Mouse (Mus musculus) frontal cortex, postnatal 10 days (tissue): ENCODE measurements around the gene Tomm40l.

Experiments used
- DNase-seq, 2 experiments: peaks; one replicate each; pipeline ENCODE4 v3.0.0; 2022; ENCODE audit warnings: low spot score in 2 of 2, mixed read lengths in 1 of 2

Gene Tomm40l

DNA sequence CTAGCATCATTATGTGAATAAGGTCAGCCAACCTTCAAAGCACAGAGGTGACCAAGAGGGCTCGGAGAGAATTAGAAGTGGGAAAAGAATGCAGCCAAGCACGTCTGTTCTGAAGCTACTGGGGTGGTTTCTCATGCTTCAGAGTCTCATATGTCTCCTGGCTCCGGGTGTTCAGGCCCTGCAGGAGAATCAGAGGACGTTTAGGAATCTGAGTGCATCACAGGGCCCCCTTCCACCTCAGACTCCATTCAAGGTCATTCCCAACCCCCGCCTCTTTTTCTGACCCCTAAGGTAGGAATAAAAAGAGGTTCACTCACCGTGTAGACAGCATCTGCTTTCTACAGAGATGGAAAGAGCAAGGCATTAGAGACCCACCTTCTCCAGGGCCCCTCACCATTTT is 7.4 kb upstream of the Tomm40l start:
- DNase-seq, result no peak

DNA sequence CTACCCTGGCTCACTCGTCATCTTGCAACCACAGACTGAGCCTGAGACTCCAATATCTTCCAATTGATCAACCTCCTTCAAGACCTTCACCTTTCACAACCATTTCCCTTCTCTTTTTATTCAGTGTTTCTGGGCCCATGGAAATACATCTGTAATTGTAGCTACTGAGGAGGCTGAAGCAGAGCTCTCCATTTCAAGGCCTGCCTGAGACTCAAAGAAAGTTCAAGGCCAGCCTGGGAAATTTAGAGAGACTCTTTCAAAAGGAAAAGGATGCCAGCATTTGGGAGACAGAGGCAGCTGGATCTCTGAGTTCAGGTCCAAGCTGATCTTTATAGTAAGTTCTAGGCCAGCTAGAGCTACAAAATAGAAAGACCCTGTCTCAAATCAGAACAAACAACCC is 5.6 kb upstream of the Tomm40l start:
- DNase-seq, result no peak

DNA sequence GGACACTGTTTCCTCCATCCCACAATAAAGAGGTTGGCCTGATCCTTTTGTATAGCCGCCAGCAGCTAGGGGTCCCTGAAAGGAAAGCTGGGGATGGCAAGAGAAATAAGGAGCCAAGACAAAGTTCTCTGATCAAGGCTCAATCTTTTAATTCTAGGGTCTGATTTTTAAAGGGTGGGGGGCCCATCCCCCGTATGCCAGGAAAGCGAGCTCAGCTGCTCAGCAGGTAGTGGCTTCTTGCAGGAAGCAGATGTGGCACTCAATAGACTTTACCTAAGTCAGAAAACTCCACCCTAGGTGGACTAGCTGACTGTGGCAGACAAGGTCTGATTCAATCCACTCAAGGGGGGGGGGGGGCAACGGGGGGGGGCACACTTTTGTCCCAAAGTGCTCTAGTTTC is 4.5 kb upstream of the Tomm40l start:
- no peak for DNase-seq

DNA sequence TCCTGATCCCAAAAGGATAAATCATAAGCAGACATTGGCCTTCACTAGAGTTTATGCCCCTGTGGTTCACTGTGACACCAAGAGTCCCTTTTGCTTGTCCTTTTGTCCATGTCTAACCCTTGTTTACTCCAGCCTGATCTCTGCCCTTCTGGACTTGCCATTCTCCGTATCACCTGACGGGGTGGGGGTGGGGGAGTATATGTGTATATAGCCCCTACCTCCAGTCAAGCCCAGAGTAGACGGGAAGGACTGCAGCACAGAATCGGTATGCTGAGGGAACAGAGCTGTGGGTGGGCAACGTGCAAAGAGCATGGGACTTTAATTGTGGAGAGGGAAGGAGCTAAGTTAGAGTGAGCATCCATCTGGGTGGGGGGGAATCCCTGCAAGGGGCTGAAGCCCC is 2.5 kb upstream of the Tomm40l start, which contains the start of gene Apoa2:
Apoa2 (plus strand) TSS at position 198 of the 400 bp plus-strand sequence.
- no peak for DNase-seq

DNA sequence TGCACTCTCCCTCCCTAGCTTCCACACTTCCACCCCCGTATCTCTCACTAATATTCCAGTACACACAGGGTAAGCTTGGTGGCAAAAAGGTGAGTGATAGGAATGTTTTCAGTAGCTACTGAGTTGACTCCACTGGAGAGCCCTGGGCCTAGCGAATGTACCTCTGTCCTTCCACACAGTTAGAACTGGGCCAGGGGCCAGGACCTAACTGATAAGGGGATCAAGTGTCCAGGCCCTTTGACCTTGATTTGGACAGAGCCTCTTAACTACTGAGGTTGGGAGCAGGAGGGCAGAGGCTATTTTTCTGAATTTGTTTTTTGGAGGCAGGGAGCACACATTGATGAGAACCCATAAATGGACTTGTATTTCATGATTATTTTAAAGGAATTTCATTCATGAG is 1.5 kb upstream of the Tomm40l start:
- DNase-seq, result no peak

DNA sequence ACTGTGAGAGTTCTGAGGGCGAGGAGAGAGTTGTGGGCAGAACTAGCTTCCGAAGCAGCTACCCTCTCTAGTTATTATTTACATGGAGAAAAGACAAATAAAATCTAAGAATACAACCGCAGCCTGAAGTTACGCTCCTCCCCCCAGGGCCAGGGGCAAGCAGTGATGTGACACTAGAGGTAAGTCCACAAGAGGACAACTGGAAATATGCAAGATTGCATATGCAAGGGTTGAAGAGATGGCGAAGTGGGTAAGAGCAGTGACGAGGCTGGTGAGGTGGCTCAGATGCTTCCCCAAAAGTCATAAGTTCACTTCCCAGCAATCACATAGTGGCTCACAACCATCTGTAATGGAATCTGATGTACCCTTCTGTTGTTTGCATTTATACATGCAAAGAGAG is 854 bp upstream of the Tomm40l start:
- DNase-seq, result no peak

DNA sequence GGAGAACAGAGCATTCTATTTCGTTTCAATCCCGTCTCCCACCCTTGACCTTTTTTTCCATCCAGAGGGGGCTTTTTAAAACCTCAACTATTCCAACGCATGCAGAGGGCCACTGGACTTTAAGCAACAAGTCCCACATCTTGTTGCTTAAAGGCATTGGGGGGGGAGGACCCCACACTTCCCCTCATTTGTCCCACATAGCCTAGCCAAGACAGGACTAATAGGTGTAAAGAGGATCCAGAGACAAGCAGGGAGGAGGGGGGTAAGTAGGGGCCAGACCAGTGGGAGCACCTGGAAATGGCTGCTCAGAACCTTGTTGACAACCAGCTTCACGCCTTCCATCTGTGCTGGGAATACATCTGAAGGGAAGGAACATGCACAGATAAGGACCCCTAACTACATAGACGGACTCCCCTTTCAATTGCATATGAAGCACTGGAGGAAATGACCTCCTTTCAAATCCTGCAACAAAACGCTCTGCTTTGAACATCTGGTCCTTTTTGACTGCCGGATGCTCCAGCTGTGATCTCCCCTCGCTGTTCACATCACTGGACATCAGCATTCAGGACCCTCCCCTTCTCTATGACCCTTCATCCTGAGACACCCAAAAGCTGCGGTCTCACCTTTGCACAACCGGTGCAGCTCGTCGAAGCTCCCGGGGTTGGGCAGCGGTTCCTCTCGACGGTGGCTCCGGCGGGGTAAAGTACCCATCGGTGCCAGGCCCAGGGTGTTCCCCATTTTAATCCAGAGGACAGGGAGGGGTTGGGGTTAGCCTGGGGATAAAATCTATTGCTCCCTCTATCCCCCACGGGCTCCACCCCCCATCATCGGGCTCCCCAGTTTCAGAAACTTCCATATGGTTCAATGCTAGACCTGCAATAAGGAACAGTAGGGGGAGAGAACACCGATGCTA is 777 bp downstream of the Tomm40l start:
- peak in 1 of 2 experiments; percentile 45 for DNase-seq

DNA sequence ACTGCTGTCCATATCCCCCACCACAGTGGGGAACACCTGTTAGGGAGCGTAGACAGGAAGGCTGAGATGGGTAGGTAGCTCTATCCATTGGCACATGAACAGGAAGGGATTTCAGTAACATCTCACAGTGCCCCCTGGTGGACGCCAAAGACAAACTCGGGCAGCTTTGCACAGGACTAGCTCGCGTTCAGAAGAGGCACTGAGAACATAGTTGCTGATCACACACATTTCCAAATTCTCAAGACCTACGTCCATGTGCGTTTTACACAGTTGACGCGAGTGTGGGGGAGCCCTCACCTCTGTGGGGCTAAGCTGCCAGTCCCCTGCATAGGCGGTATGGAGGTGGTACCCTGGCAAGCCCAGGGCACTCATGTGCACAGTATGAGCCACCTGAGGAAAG is 1.4 kb downstream of the Tomm40l start:
- DNase-seq, result peak; percentile 81 to 87

DNA sequence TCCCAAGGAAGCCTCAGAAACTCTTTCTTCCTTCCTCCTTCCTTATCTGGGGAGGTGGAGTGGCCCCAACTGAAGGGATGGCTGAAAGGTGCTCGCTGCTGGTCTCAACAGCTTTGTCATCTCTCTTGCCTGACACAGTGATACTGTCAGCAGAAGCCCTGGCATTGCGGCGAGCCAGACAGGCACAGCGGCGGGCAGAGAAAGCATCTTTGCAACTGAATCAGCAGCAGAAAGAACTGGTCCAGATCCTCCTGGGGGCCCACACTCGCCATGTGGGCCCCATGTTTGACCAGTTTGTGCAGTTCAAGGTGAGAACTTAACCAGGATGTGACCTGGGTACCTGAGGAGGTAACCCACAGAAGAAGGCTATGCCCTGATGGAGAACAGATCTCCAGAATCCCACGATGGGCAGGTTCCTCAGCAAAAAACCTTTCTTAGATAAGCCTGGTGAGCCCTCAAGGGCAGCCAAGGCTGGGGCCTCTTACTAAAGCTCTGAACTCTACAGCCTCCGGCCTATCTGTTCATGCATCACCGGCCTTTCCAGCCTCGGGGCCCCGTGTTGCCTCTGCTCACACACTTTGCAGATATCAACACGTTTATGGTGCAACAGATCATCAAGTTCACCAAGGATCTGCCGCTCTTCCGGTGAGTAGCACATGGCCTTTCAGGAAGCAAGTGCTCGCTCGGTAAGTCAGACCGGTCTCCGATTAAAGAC is 5.9 kb downstream of the Tomm40l start:
- DNase-seq, result no peak

DNA sequence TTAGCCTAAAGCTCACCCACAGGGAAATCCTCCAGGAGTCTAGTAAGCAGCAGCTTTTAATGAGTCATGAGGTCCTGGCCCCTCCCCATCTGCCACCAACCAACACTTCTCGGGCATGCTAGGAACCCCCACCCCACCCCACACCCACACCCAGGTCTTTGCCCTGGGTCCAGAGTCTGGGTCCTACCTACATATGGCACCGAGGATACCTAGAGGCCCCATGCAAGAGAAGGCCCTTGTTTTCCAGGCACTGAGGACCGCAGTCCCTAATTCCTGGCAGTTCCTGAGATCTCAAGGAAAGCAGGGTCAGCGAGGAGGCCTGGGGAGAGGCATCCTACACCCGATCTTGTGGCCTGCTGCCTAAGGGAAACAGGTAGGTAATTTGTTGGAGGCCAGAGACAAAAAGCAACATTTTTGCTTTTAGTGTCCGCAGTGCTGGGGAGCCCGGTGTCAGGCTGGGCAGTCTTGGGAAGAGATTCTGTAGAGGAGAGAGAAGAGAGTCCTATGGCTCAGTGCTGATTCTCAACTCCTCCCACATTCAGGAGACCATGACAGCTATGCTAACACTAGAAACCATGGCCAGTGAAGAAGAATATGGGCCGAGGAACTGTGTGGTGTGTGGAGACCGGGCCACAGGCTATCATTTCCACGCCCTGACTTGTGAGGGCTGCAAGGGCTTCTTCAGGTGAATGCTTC is 8.4 kb downstream of the Tomm40l start, which contains the start of gene Nr1i3:
Nr1i3 (plus strand) TSS at position 170 of the 696 bp plus-strand sequence.
- no peak for DNase-seq

DNA sequence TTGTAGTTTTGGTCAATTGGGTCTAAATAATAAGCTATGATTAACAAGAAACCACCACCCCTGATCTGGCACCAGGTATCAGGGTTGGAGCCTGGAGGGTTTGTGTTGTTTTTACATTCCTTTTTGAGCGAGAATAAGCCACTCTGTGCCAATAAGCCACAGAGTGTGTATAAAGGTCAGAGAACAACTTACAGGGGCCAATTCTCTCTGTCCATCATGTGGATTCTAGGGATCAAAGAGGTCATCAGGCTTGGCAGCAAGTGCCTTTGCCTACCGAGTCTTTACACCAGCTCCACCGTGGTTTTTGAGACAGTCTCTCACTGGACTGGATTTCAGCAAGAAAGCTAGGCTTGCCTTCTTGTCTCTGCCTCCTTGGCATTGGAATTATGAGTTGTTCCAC is 9.5 kb downstream of the Tomm40l start:
- no peak for DNase-seq

DNA sequence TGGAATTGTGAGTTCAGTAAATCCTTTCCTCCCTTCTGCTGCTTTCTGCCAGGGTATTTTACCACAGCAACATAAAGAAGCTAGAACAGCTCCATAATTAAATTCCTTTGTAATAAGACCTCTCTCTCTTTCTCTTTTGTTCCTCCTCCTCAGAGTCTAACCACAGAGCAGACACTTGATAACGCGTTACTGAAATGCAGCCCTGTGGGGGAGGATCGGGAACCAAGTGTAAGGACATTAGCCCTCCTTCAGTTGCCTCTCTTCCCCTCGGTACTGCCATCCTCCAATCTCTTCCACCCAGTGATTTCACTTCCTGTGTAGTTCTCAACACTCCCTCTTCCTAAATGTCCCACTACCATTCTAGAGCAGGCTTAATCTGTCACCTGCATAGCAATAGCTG is 12.9 kb downstream of the Tomm40l start:
- no peak for DNase-seq

DNA sequence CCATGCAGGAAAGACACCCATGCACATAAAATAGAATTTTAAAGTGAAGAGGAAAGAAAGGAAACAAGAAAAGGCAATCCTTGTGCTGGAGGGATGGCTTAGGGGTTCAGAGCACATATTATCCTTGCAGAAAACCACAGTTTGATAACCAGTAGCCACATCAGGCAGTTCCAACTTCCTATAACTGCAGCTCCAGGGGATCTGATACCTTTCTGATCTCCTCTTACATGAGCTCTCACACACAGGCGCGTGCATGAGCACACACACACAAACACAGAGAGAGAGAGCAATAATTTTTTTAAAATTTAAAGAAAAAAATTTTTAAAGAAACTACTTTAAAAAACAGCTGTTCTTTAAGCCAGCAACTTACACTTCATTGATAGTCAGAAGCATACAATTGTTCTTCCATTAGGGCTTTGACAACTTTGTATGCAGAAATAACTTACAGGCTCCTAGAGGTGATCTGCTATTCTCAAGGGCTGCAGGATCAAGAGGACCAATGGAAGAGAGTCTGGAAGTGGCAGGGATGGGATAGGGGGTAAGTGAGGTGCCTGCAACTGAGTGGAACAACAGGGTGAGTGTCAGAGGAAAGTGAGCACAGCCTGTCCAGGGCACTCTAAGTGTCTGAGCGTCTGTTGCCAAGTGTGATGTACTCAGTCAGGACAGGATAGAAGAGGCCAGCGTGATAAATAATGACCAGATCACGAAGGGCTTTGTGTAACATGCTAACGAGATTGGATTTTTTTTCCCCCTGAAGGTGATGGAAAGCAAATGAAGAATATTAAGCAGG is 16.4 kb downstream of the Tomm40l start:
- no peak for DNase-seq

DNA sequence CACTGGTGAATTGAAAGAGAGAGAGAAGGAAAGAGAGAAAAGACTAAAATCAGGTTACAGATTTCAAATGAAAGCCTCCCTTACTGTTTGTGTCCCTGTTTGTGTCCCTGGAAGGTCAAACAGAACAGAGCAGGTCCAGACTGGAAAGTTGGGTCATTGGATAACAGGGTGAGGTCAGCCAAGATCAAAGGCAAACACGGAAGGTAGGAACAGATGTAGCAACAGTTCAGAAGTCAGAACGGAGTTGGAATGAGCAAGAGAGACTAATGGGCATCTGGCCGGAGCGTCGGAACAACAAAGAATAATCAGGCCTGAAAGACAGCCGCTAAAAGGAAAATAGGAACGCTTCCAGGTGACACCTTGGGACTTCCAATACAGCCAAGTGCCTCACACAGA is 18.1 kb downstream of the Tomm40l start:
- DNase-seq, result no peak

DNA sequence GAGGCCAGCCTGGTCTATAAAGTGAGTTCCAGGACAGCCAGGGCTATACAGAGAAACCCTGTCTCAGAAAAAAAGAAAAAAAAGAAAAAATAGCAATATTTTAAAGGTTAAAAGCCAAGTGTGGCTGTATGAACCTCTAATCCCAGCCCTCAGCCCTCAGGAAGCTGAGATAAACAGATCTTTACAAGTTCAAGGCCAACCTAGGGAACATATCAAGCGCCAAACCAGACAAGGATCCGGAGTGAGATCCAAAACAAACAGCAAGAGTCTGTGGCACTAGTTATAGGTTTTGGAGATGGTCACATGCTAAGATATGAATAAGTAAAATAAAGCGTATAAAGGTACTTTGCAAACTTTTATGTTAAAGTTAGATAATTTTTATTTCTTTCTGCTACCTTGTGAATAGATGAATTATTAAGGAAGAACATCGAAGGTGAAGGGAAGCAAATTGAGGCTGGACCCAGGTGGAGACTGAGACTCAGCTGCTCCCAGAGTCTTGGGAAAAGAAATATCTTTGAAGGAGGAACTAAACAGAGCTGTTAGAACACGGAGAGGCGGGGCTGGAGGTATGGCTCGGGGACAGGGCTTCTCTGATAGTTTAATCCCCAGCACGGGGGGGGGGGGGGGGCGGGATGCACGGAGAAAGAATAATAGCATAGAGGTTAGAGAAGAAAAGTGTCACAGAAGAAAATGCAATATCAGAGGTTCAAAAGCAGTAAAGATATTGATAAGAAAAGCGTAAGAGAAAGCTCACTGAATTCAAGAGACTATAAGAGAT is 18.7 kb downstream of the Tomm40l start:
- DNase-seq, result no peak

DNA sequence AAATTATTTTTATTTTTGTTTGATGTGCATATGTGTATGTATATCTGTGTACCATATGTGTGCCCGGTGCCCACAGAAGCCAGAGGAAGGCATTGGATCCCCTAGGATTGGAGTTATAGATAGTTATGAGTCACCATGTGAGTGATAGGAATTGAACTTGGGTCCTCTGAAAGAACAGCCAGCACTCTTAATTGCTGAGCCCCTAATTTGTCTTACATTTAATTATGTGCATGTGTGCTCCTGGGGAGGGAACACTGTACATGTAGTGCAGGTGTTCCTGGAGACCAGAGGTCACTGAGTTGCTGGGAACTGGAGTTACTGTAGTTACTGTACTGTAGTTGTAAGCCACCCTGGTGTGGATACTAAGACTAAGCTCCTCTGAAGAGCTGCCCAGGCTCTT is 21.5 kb downstream of the Tomm40l start:
- DNase-seq, result no peak

DNA sequence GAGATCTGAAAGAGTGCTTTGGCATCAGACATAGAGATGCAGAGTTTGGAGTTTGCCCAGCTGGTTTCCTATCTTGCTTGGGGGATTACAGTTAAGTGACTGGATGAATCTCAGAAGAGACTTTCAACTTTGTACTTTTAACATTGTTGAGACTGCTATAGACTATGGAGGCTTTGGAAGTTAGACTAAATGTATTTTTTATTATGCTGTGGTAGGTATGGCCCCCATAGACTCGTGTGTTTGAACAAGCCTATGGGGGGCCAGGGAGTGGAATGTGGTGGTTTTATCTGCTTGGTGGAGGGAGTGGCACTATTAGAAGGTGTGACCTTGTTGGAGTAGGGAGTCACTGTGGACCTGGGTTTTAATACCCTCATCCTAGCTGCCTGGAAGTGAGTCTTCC is 22.8 kb downstream of the Tomm40l start:
- DNase-seq, result no peak

DNA sequence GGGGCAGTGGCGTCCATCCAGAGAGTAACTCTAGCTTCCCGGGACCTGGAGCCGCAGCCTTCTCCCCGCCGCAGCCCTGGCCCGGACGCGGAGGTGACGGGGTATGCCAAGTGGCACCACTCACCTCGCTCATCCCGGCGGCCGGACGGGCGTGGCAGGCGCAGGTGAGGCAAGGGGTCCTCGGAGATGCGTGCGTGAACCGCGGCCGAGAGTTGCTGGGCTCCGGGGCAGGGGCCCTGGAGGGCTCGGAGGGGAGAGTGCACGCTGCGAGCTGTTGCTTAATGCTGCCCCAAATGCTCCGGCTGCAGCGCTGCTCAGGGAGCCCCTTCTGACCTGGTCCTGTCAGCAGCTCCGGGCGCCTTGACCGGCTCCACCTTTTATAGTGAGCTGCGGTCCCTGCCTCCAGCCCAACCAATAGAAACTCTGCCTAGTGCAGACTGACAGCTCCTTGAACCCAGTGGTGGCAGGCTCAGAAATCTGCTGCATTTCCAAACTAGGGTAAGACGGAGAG is 26.4 kb downstream of the Tomm40l start, which contains the start of gene Pcp4l1:
Pcp4l1 (minus strand) TSS at position 382 of the 511 bp plus-strand sequence.
- DNase-seq, result peak; percentile 61

DNA sequence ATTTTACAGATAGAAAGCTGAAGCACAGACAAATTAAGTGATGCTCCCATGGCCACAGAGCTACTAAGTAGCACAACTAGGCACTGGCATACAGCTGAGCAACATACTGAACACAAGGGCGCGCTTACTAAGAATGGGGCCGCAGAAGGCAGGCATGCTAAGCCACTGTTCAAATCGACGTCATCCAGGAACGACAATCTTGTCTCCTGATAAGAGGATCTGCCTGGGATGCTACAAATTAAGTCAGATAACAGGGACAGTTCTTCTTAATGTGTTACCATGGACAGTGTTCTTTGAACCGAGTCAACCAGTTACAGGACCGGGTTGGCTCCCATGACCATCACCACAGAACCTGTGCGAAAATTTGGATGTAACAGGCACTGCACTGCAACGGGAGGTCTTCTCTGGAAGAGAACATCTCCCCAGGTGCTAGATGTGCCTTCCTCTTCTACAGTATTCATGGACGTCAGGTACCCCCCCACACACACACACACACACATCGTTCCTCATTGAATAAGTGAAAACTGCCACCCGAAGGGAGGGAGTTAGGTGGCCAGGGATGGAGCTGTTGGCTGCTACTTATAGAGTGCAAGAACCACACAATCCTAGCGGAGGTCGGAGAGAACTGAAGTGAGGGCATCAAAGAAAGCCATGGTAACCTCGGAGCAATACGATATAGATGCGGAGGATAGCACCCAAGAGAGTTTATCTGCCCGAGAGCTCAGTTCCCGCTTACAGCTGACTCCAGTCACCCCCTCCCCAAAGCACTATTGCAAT is 27.1 kb downstream of the Tomm40l start:
- no peak for DNase-seq
